Mouse (Mus musculus) gastrocnemius, postnatal 14 days (tissue): ENCODE results near the gene Dennd1a. TPM values are rescaled to one million over a fixed set of nuclear protein-coding genes. Genes with fewer than 3 reads are reported as not detected.
A peak's percentile ranks its signal among the peaks of the same experiment; 100 is the strongest.

Source experiments
- DNase-seq: peaks from one replicate; pipeline ENCODE4 v3.0.0; 2021; ENCODE audit warnings: mixed read lengths
- intact Hi-C: fragments of 180-260 bp; cut with DNase I; formaldehyde crosslinking; loops from one replicate; pipeline ENCODE4 v1.15.1; 2025; ENCODE audit warnings: low total_unique reads
- total RNA-seq, 2 experiments: library from RNA; stranded (reverse); gene quantifications; 2 replicates each; pipeline ENCODE4 v1.2.3; 2021

Gene Dennd1a
- total RNA-seq, 2 experiments from 2014 or later = 17.5 to 20.4 TPM

- intact Hi-C loops = no loop called here
- DNase-seq = peak; percentile 53
Observed at GRCm38 (mm10) chr2:38237616-38238015, 49.6 kb downstream of the Dennd1a start.

- DNase-seq = no peak
- intact Hi-C loops = no loop called here
Observed at GRCm38 (mm10) chr2:38235593-38235992, 51.6 kb downstream of the Dennd1a start.

GRCm38 (mm10) chr2:38229882-38230281 is 57.3 kb downstream of the Dennd1a start:
- intact Hi-C loops = no loop called here
- no peak for DNase-seq

GRCm38 (mm10) chr2:38223759-38224158 is 63.4 kb downstream of the Dennd1a start:
- peak; percentile 9 for DNase-seq
- intact Hi-C loops = no loop called here

GRCm38 (mm10) chr2:38221461-38221860 is 65.7 kb downstream of the Dennd1a start:
- no peak for DNase-seq
- intact Hi-C loops = no loop called here

- intact Hi-C loops = no loop called here
- no peak for DNase-seq
Observed at GRCm38 (mm10) chr2:38220687-38221435, 66.3 kb downstream of the Dennd1a start.

- intact Hi-C loops = no loop called here
- no peak for DNase-seq
Observed at GRCm38 (mm10) chr2:38219666-38220065, 67.5 kb downstream of the Dennd1a start.

- no peak for DNase-seq
- intact Hi-C loops = no loop called here
Observed at GRCm38 (mm10) chr2:38213041-38213440, 74.1 kb downstream of the Dennd1a start.

GRCm38 (mm10) chr2:38211426-38211825 is 75.8 kb downstream of the Dennd1a start:
- intact Hi-C loops = no loop called here

GRCm38 (mm10) chr2:38207752-38208151 is 79.4 kb downstream of the Dennd1a start:
- intact Hi-C loops = no loop called here
- DNase-seq = no peak

More at GRCm38 (mm10) chr2:38211426-38211825, 75.8 kb downstream of the Dennd1a start:
- no peak for DNase-seq

GRCm38 (mm10) chr2:38205281-38205680 is 81.9 kb downstream of the Dennd1a start:
- no peak for DNase-seq
- intact Hi-C loops = no loop called here

GRCm38 (mm10) chr2:38204696-38205095 is 82.5 kb downstream of the Dennd1a start:
- intact Hi-C loops = no loop called here
- DNase-seq = no peak

GRCm38 (mm10) chr2:38198072-38198471 is 89.1 kb downstream of the Dennd1a start:
- intact Hi-C loops = no loop called here
- no peak for DNase-seq

GRCm38 (mm10) chr2:38196199-38197060 is 90.8 kb downstream of the Dennd1a start:
- peak; percentile 4 for DNase-seq
- intact Hi-C loops = no loop called here

- no peak for DNase-seq
- intact Hi-C loops = no loop called here
Observed at GRCm38 (mm10) chr2:38192007-38192406, 95.2 kb downstream of the Dennd1a start.

GRCm38 (mm10) chr2:38191601-38192000 is 95.6 kb downstream of the Dennd1a start:
- DNase-seq = no peak
- intact Hi-C loops = no loop called here

GRCm38 (mm10) chr2:38186438-38186837 is 100.8 kb downstream of the Dennd1a start:
- peak; percentile 6 for DNase-seq
- intact Hi-C loops = no loop called here

- intact Hi-C loops = no loop called here
Observed at GRCm38 (mm10) chr2:38184977-38185376, 102.2 kb downstream of the Dennd1a start.

GRCm38 (mm10) chr2:38183881-38184280 is 103.3 kb downstream of the Dennd1a start:
- intact Hi-C loops = no loop called here
- DNase-seq = no peak

More at GRCm38 (mm10) chr2:38184977-38185376, 102.2 kb downstream of the Dennd1a start:
- no peak for DNase-seq

- intact Hi-C loops = no loop called here
Observed at GRCm38 (mm10) chr2:38182283-38182682, 104.9 kb downstream of the Dennd1a start.

GRCm38 (mm10) chr2:38177583-38177978 is 109.6 kb downstream of the Dennd1a start:
- no peak for DNase-seq
- intact Hi-C loops = no loop called here

More at GRCm38 (mm10) chr2:38182283-38182682, 104.9 kb downstream of the Dennd1a start:
- no peak for DNase-seq
